Mouse (Mus musculus): ENCODE measurements at regions not wholly inside any gene's neighbourhood (a gene's known extent, or its start where the extent isn't known, plus 50 kb on each side); places are given as distances from the start of the nearest gene placed in this dataset.

GRCm38 (mm10) chr3:41476516-41476915 is 79.0 kb upstream of the Jade1 start:
- no peak for DNase-seq (ENCODE audit: low spot score in 2 of 2)

- no peak for DNase-seq (ENCODE audit: low spot score in 2 of 2)
Measured at GRCm38 (mm10) chr3:41472586-41472985, 82.9 kb upstream of the Jade1 start.

- DNase-seq (ENCODE audit: low spot score in 2 of 2): no peak
Measured at GRCm38 (mm10) chr3:41469106-41469505, 86.4 kb upstream of the Jade1 start.

GRCm38 (mm10) chr3:41467857-41468256 is 87.7 kb upstream of the Jade1 start:
- no peak for DNase-seq (ENCODE audit: low spot score in 2 of 2)

GRCm38 (mm10) chr3:41465893-41466292 is 89.6 kb upstream of the Jade1 start:
- no peak for DNase-seq (ENCODE audit: low spot score in 2 of 2)

- no peak for DNase-seq (ENCODE audit: low spot score in 2 of 2)
Measured at GRCm38 (mm10) chr3:41462953-41463644, 92.4 kb upstream of the Jade1 start.

GRCm38 (mm10) chr3:41460131-41460530 is 95.4 kb upstream of the Jade1 start:
- DNase-seq (ENCODE audit: low spot score in 2 of 2): no peak

GRCm38 (mm10) chr3:41458156-41458555 is 97.4 kb upstream of the Jade1 start:
- no peak for DNase-seq (ENCODE audit: low spot score in 2 of 2)

- DNase-seq (ENCODE audit: low spot score in 2 of 2): no peak
Measured at GRCm38 (mm10) chr3:41453525-41453924, 102.0 kb upstream of the Jade1 start.

- no peak for DNase-seq (ENCODE audit: low spot score in 2 of 2)
Measured at GRCm38 (mm10) chr3:41452716-41453090, 102.8 kb upstream of the Jade1 start.

- DNase-seq (ENCODE audit: low spot score in 2 of 2): no peak
Measured at GRCm38 (mm10) chr3:41452020-41452715, 103.4 kb upstream of the Jade1 start.

GRCm38 (mm10) chr3:41450696-41451095 is 104.8 kb upstream of the Jade1 start:
- DNase-seq (ENCODE audit: low spot score in 2 of 2): no peak

GRCm38 (mm10) chr3:41444243-41444753 is 111.2 kb upstream of the Jade1 start:
- DNase-seq (ENCODE audit: low spot score in 2 of 2): no peak

- DNase-seq (ENCODE audit: low spot score in 2 of 2): no peak
Measured at GRCm38 (mm10) chr3:41436238-41436637, 119.3 kb upstream of the Jade1 start.

GRCm38 (mm10) chr3:41433106-41433505 is 122.4 kb upstream of the Jade1 start:
- DNase-seq (ENCODE audit: low spot score in 2 of 2): no peak

GRCm38 (mm10) chr3:41432376-41432775 is 123.2 kb upstream of the Jade1 start:
- no peak for DNase-seq (ENCODE audit: low spot score in 2 of 2)

GRCm38 (mm10) chr3:41430191-41430590 is 125.3 kb upstream of the Jade1 start:
- no peak for DNase-seq (ENCODE audit: low spot score in 2 of 2)

- DNase-seq (ENCODE audit: low spot score in 2 of 2): no peak
Measured at GRCm38 (mm10) chr3:41426946-41427345, 128.6 kb upstream of the Jade1 start.

- DNase-seq (ENCODE audit: low spot score in 2 of 2): no peak
Measured at GRCm38 (mm10) chr3:41425863-41426262, 129.7 kb upstream of the Jade1 start.

- DNase-seq (ENCODE audit: low spot score in 2 of 2): no peak
Measured at GRCm38 (mm10) chr3:41424142-41424939, 131.2 kb upstream of the Jade1 start.

GRCm38 (mm10) chr3:41423630-41424029 is 131.9 kb upstream of the Jade1 start:
- DNase-seq (ENCODE audit: low spot score in 2 of 2): no peak

All from left cerebral cortex, adult 18-20 months (tissue).